Mouse (Mus musculus): ENCODE measurements at regions not wholly inside any gene's neighbourhood (a gene's known extent, or its start where the extent isn't known, plus 50 kb on each side); places are given as distances from the start of the nearest gene placed in this dataset.

- H3K36me3 ChIP-seq (ENCODE audit: control insufficient read depth, insufficient read depth, low read length): no peaks in the 10 kb centered on the region
- H3K9me3 ChIP-seq (replicated peaks; ENCODE audit: control insufficient read depth, low read length, poor library complexity, severe bottlenecking): no peaks in the 10 kb centered on the region
- no peaks in the 10 kb centered on the region for H3K4me1 ChIP-seq (ENCODE audit: control insufficient read depth, insufficient read depth, low read length)
- no peak for ATAC-seq
- H3K27me3 ChIP-seq (ENCODE audit: control insufficient read depth, insufficient read depth, low read depth, low read length): no peaks in the 10 kb centered on the region
- WGBS: 76% methylated on average over 4 of the region's 4 CpGs
- H3K4me2 ChIP-seq (ENCODE audit: low read length): no peak overlapping the region
- H3K4me3 ChIP-seq (ENCODE audit: low read depth, low read length): no peak overlapping the region
- no peak overlapping the region for H3K27ac ChIP-seq (ENCODE audit: low read length)
- no peak overlapping the region for H3K9ac ChIP-seq (ENCODE audit: low read depth, low read length)
Measured at GRCm38 (mm10) chr12:39176958-39177357, 397.8 kb downstream of the Etv1 start.

- H3K27me3 ChIP-seq (ENCODE audit: control insufficient read depth, insufficient read depth, low read depth, low read length): no peaks in the 10 kb centered on the region
- no peak overlapping the region for H3K4me2 ChIP-seq (ENCODE audit: low read length)
- H3K4me1 ChIP-seq (ENCODE audit: control insufficient read depth, insufficient read depth, low read length): no peaks in the 10 kb centered on the region
- H3K36me3 ChIP-seq (ENCODE audit: control insufficient read depth, insufficient read depth, low read length): no peaks in the 10 kb centered on the region
- no peak for ATAC-seq
- 44% methylated on average over 4 of the region's 4 CpGs for WGBS
- no peak overlapping the region for H3K9ac ChIP-seq (ENCODE audit: low read depth, low read length)
- H3K9me3 ChIP-seq (replicated peaks; ENCODE audit: control insufficient read depth, low read length, poor library complexity, severe bottlenecking): no peaks in the 10 kb centered on the region
- no peak overlapping the region for H3K27ac ChIP-seq (ENCODE audit: low read length)
- no peak overlapping the region for H3K4me3 ChIP-seq (ENCODE audit: low read depth, low read length)
Measured at GRCm38 (mm10) chr12:39224073-39224472, 444.9 kb downstream of the Etv1 start.

- Histone ChIP-seq H3K4me2 (ENCODE audit: low read length) (no peak overlapping the region), H3K27ac (ENCODE audit: low read length) (no peak overlapping the region), H3K27me3 (ENCODE audit: control insufficient read depth, insufficient read depth, low read depth, low read length) (no peaks in the 10 kb centered on the region), H3K4me3 (ENCODE audit: low read depth, low read length) (no peak overlapping the region), H3K36me3 (ENCODE audit: control insufficient read depth, insufficient read depth, low read length) (no peaks in the 10 kb centered on the region), H3K4me1 (ENCODE audit: control insufficient read depth, insufficient read depth, low read length) (no peaks in the 10 kb centered on the region), H3K9ac (ENCODE audit: low read depth, low read length) (no peak overlapping the region), H3K9me3 (replicated peaks; ENCODE audit: control insufficient read depth, low read length, poor library complexity, severe bottlenecking) (no peaks in the 10 kb centered on the region)
- WGBS: 79% methylated on average over 6 of the region's 6 CpGs
- no peak for ATAC-seq
Measured at GRCm38 (mm10) chr12:39256605-39257004, 477.4 kb downstream of the Etv1 start.

- Histone ChIP-seq H3K4me2 (ENCODE audit: low read length) (no peak overlapping the region), H3K27me3 (ENCODE audit: control insufficient read depth, insufficient read depth, low read depth, low read length) (no peaks in the 10 kb centered on the region), H3K27ac (ENCODE audit: low read length) (no peak overlapping the region), H3K9ac (ENCODE audit: low read depth, low read length) (no peak overlapping the region), H3K9me3 (replicated peaks; ENCODE audit: control insufficient read depth, low read length, poor library complexity, severe bottlenecking) (no peaks in the 10 kb centered on the region), H3K36me3 (ENCODE audit: control insufficient read depth, insufficient read depth, low read length) (no peaks in the 10 kb centered on the region), H3K4me3 (ENCODE audit: low read depth, low read length) (no peak overlapping the region), H3K4me1 (ENCODE audit: control insufficient read depth, insufficient read depth, low read length) (no peaks in the 10 kb centered on the region)
- 91% methylated on average over 1 of the region's 1 CpGs for WGBS
- no peak for ATAC-seq
Measured at GRCm38 (mm10) chr12:39257571-39257970, 478.4 kb downstream of the Etv1 start.

- H3K4me3 ChIP-seq (ENCODE audit: low read depth, low read length): no peak overlapping the region
- ATAC-seq: no peak
- no peaks in the 10 kb centered on the region for H3K9me3 ChIP-seq (replicated peaks; ENCODE audit: control insufficient read depth, low read length, poor library complexity, severe bottlenecking)
- H3K27ac ChIP-seq (ENCODE audit: low read length): no peak overlapping the region
- H3K9ac ChIP-seq (ENCODE audit: low read depth, low read length): no peak overlapping the region
- H3K4me2 ChIP-seq (ENCODE audit: low read length): no peak overlapping the region
- no peaks in the 10 kb centered on the region for H3K36me3 ChIP-seq (ENCODE audit: control insufficient read depth, insufficient read depth, low read length)
- no peaks in the 10 kb centered on the region for H3K27me3 ChIP-seq (ENCODE audit: control insufficient read depth, insufficient read depth, low read depth, low read length)
- WGBS: 74% methylated on average over 2 of the region's 2 CpGs
- H3K4me1 ChIP-seq (ENCODE audit: control insufficient read depth, insufficient read depth, low read length): no peaks in the 10 kb centered on the region
Measured at GRCm38 (mm10) chr12:39289676-39290075, 510.5 kb downstream of the Etv1 start.

GRCm38 (mm10) chr12:39301351-39302212, 522.4 kb downstream of the Etv1 start:
- Histone ChIP-seq H3K4me1 (ENCODE audit: control insufficient read depth, insufficient read depth, low read length) (0 out of 2 replicates have a peak, but pooled peaks cover 2% of the 10 kb centered on the region), H3K9ac (ENCODE audit: low read depth, low read length) (no peak overlapping the region), H3K36me3 (ENCODE audit: control insufficient read depth, insufficient read depth, low read length) (no peaks in the 10 kb centered on the region), H3K27ac (ENCODE audit: low read length) (no peak overlapping the region), H3K4me2 (ENCODE audit: low read length) (no peak overlapping the region), H3K9me3 (replicated peaks; ENCODE audit: control insufficient read depth, low read length, poor library complexity, severe bottlenecking) (no peaks in the 10 kb centered on the region), H3K27me3 (ENCODE audit: control insufficient read depth, insufficient read depth, low read depth, low read length) (no peaks in the 10 kb centered on the region), H3K4me3 (ENCODE audit: low read depth, low read length) (no peak overlapping the region)
- WGBS: 24% methylated on average over 13 of the region's 13 CpGs
- ATAC-seq: peak; percentile 79

GRCm38 (mm10) chr12:39302213-39302591, 523.0 kb downstream of the Etv1 start:
- Histone ChIP-seq H3K27me3 (ENCODE audit: control insufficient read depth, insufficient read depth, low read depth, low read length) (no peaks in the 10 kb centered on the region), H3K27ac (ENCODE audit: low read length) (no peak overlapping the region), H3K4me2 (ENCODE audit: low read length) (no peak overlapping the region), H3K9me3 (replicated peaks; ENCODE audit: control insufficient read depth, low read length, poor library complexity, severe bottlenecking) (no peaks in the 10 kb centered on the region), H3K4me3 (ENCODE audit: low read depth, low read length) (no peak overlapping the region), H3K4me1 (ENCODE audit: control insufficient read depth, insufficient read depth, low read length) (0 out of 2 replicates have a peak, but pooled peaks cover 2% of the 10 kb centered on the region), H3K9ac (ENCODE audit: low read depth, low read length) (no peak overlapping the region), H3K36me3 (ENCODE audit: control insufficient read depth, insufficient read depth, low read length) (no peaks in the 10 kb centered on the region)
- no peak for ATAC-seq
- WGBS: 55% methylated on average over 2 of the region's 2 CpGs

- H3K9ac ChIP-seq (ENCODE audit: low read depth, low read length): no peak overlapping the region
- H3K36me3 ChIP-seq (ENCODE audit: control insufficient read depth, insufficient read depth, low read length): no peaks in the 10 kb centered on the region
- no peaks in the 10 kb centered on the region for H3K4me1 ChIP-seq (ENCODE audit: control insufficient read depth, insufficient read depth, low read length)
- no peaks in the 10 kb centered on the region for H3K27me3 ChIP-seq (ENCODE audit: control insufficient read depth, insufficient read depth, low read depth, low read length)
- no peak overlapping the region for H3K4me2 ChIP-seq (ENCODE audit: low read length)
- no peak overlapping the region for H3K4me3 ChIP-seq (ENCODE audit: low read depth, low read length)
- no peak overlapping the region for H3K27ac ChIP-seq (ENCODE audit: low read length)
- no peak for ATAC-seq
- H3K9me3 ChIP-seq (replicated peaks; ENCODE audit: control insufficient read depth, low read length, poor library complexity, severe bottlenecking): no peaks in the 10 kb centered on the region
- WGBS: 75% methylated on average over 1 of the region's 1 CpGs
Measured at GRCm38 (mm10) chr12:39307746-39308145, 528.6 kb downstream of the Etv1 start.

- WGBS: 61% methylated on average over 3 of the region's 3 CpGs
- Histone ChIP-seq H3K27ac (ENCODE audit: low read length) (no peak overlapping the region), H3K4me2 (ENCODE audit: low read length) (no peak overlapping the region), H3K9me3 (replicated peaks; ENCODE audit: control insufficient read depth, low read length, poor library complexity, severe bottlenecking) (no peaks in the 10 kb centered on the region), H3K4me1 (ENCODE audit: control insufficient read depth, insufficient read depth, low read length) (no peaks in the 10 kb centered on the region), H3K9ac (ENCODE audit: low read depth, low read length) (no peak overlapping the region), H3K27me3 (ENCODE audit: control insufficient read depth, insufficient read depth, low read depth, low read length) (no peaks in the 10 kb centered on the region), H3K4me3 (ENCODE audit: low read depth, low read length) (no peak overlapping the region), H3K36me3 (ENCODE audit: control insufficient read depth, insufficient read depth, low read length) (no peaks in the 10 kb centered on the region)
- ATAC-seq: no peak
Measured at GRCm38 (mm10) chr12:39309905-39310304, 530.7 kb downstream of the Etv1 start.
